Mouse (Mus musculus) induced T-regulatory cell, adult 2 months (primary cell): ENCODE results near the gene Pwwp2a.

Experiments used
- DNase-seq: peaks from one replicate; pipeline ENCODE4 v3.0.0-alpha.2; 2012; ENCODE audit warnings: low read depth

The Pwwp2a gene

GRCm38 (mm10) chr11:43723411-43723810 is 41.6 kb downstream of the Pwwp2a start:
- DNase-seq, result no peak

GRCm38 (mm10) chr11:43727796-43728195 is 46.0 kb downstream of the Pwwp2a start:
- DNase-seq, result peak; percentile 48

- DNase-seq, result peak; percentile 62
Measured at GRCm38 (mm10) chr11:43728737-43729301, 47.0 kb downstream of the Pwwp2a start.

GRCm38 (mm10) chr11:43747233-43748226 is 65.7 kb downstream of the Pwwp2a start, which contains the start of gene Ttc1:
Ttc1 (minus strand) TSS chr11:43748008.
- DNase-seq, result peak; percentile 98

- DNase-seq, result peak; percentile 35
Measured at GRCm38 (mm10) chr11:43751542-43751941, 69.7 kb downstream of the Pwwp2a start.

DNA sequence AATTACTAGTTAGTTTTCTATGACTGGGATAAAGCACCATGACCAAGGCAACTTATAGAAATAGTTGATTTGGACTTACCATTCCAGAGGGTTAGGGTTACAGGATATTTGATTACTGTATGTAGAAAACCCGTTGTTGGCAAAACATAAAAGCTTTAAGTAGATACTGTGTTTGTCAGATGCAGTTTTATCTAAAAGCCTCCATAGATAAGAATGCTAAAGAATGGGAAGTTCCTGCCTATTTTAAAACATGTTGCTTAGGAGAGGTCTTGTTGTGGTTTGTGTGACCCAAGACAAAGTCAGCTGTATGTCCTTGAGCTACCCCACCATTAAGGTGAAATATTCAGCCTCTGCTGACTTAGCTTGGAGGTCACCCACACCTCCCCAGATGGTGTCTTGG is 72.8 kb downstream of the Pwwp2a start:
- no peak for DNase-seq

DNA sequence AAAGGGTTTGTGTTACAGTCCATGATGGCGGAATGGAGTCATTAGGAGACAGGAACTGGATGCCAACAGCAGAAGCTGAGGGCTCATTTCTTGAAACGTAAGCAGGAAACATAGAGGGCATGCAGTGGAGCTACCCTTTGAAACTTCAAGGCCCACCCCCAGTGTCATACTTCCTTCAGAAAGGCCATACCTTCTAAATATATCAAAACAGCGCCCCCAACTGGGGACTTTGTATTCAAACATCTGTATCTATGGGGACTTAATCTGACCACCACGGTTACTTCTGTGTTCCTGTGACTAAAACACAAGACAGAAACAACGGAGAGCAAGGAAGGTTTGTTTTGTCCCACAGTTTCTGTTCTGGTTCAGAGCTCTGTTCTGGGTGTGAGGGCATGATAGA is 73.6 kb downstream of the Pwwp2a start:
- DNase-seq, result peak; percentile 62

DNA sequence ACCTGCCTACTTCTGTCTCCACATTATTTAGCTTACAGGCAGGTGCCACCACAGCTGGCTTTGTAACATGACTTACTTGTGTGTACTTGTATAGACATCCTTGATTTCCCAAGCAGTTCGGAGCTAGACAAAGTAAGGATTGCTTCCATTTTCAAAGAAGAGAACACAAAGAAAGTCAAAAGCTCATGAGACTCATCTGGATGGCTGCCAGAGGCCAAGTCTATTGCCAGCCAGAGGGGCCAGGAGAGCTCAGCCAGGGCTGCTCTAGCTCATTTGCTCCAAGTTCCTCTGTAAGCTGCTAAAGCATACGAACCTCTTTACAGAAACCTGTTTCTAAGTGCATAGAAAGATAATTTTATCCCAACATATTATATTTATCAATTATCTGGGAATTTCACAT is 76.6 kb downstream of the Pwwp2a start:
- no peak for DNase-seq

DNA sequence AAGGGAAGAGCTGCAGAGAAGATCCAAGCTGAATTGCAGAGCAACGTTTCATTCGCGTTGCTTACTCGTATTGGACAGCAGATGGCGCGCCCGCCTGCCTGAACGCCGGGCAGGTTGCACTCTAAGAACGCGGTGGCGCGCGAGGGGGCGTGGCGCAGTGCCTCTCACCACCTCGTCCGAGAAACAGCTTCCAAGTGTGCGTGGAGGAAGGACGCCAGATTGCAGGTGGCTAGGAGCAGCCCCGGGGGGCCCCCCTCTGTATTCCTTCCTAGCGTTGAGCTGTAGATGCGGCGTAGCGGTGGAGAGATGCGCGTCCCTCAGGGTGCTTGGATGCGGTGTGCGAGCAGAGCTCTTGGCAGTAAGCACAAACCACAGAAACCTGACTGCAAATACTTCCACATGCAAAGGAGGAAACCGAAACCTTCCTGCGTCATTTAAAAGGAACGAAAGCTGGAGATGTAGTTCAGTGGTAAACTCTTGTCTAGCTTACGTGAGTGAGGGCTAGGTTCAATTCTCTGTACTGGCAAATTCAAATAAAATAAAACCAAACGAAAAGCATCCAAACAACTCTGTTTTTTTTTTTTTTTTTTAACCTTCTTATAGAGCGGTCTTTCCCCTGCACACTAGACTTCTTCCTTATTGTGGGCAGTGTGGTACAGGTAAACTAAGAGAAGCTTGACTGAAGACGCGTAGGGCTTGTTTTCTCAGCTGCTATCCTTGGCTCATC is 85.3 kb downstream of the Pwwp2a start:
- peak; percentile 86 for DNase-seq

- DNase-seq, result no peak
Measured at GRCm38 (mm10) chr11:43767749-43768148, 86.0 kb downstream of the Pwwp2a start.

DNA sequence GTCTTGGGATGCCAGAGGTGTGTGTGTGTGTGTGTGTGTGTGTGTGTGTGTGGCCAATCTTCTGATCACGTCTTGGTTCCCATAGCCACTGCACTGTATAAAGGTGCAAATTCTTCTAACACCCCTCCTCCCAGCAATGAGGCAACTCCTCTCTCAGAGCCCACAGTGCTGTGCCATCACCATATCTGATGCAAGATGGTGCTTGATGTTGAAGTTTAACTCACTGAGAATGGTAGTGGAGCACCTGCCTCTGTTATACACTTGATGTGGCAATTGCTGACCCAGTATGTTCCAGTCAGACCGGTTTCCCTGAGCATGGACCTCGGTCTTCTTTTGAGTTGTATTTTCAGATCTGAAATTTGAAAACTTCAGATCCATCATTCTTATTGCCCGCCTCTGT is 88.3 kb downstream of the Pwwp2a start:
- no peak for DNase-seq
